11 mouse cellular contexts compared by ENCODE assay signal in genomic region chr5:123114109-123114508, GRCm38 (mm10).
"Had no signal": no experiment of that assay in that cellular context is flagged by ENCODE, and none has a peak within 500 bp of the region (broad histone marks: within the 10 kb centered on the region; RNA-seq: fewer than 3 reads in every experiment).

No protein-coding gene starts in this region.

- H3K4me2 ChIP-seq: liver, embryonic 13.5 days; midbrain, embryonic 11.5 days; midbrain, embryonic 15.5 days had no signal

- H3K27me3 ChIP-seq: liver, embryonic 13.5 days; megakaryocyte, embryonic 14.5 days; midbrain, embryonic 15.5 days had no signal

- H3K9me3 ChIP-seq: limb, embryonic 10.5 days; liver, embryonic 13.5 days; megakaryocyte, embryonic 14.5 days; midbrain, embryonic 15.5 days had no signal

- H3K9ac ChIP-seq: liver, embryonic 13.5 days; liver, postnatal 0 days; midbrain, embryonic 15.5 days had no signal

- DNase-seq: kidney, adult 11 months; kidney, postnatal 14 days; liver, embryonic 13.5 days; liver, postnatal 0 days; spleen, adult 18-20 months; thymus, adult 18-20 months had no signal

- ATAC-seq: liver, postnatal 0 days; midbrain, embryonic 15.5 days had no signal

- H3K27ac ChIP-seq: limb, embryonic 10.5 days; liver, embryonic 13.5 days; macrophage; midbrain, embryonic 15.5 days had no signal

- H3K4me3 ChIP-seq: limb, embryonic 10.5 days; liver, embryonic 13.5 days; megakaryocyte, embryonic 14.5 days; midbrain, embryonic 15.5 days had no signal

- H3K36me3 ChIP-seq: midbrain, embryonic 15.5 days had no signal
